Comparison of ENCODE assay signal across 20 mouse cellular contexts in genomic region chr9:107027586-107027985, GRCm38 (mm10).
A peak's percentile ranks its signal among the peaks of the same experiment; 100 is the strongest.
DNase-seq lines count a peak whose midpoint lies in the region; ATAC-seq and TF ChIP-seq lines count a peak whose summit lies in the region.
"Had no signal": no experiment of that assay in that cellular context is flagged by ENCODE, and none has a peak within 500 bp of the region (broad histone marks: within the 10 kb centered on the region; RNA-seq: fewer than 3 reads in every experiment).

No protein-coding gene starts in this region.

- no peak overlapping the region for H3K4me3 ChIP-seq in embryonic facial prominence, embryonic 14.5 days (ENCODE audit: low read depth, low read length)
- H3K4me3 ChIP-seq in embryonic facial prominence, embryonic 10.5 days = no peak overlapping the region
- H3K4me3 ChIP-seq in cerebellum, adult 2 months (replicated peaks; ENCODE audit: insufficient read depth, low read depth, low read length) = no peak overlapping the region
- H3K4me3 ChIP-seq: embryonic facial prominence, embryonic 12.5 days; gastrocnemius, adult 2 months; heart, embryonic 15.5 days; limb, embryonic 10.5 days; midbrain, embryonic 10.5 days had no signal

- H3K36me3 ChIP-seq in embryonic facial prominence, embryonic 14.5 days (ENCODE audit: control insufficient read depth, insufficient read depth, low read length) = no peaks in the 10 kb centered on the region
- no peaks in the 10 kb centered on the region for H3K36me3 ChIP-seq in embryonic facial prominence, embryonic 10.5 days (replicated peaks)
- H3K36me3 ChIP-seq: embryonic facial prominence, embryonic 12.5 days; heart, embryonic 15.5 days; limb, embryonic 10.5 days; midbrain, embryonic 10.5 days had no signal

- H3K4me1 ChIP-seq in embryonic facial prominence, embryonic 14.5 days (ENCODE audit: control insufficient read depth, insufficient read depth, low read length) = no peaks in the 10 kb centered on the region
- H3K4me1 ChIP-seq in embryonic facial prominence, embryonic 10.5 days = no peaks in the 10 kb centered on the region
- H3K4me1 ChIP-seq in cerebellum, adult 2 months (ENCODE audit: control insufficient read depth, insufficient read depth, low read length) = peaks cover 6% of the 10 kb centered on the region
- H3K4me1 ChIP-seq: embryonic facial prominence, embryonic 12.5 days; heart, embryonic 15.5 days; limb, embryonic 10.5 days; midbrain, embryonic 10.5 days had no signal

- no peak overlapping the region for H3K27ac ChIP-seq in embryonic facial prominence, embryonic 14.5 days (replicated peaks; ENCODE audit: low read depth, low read length)
- H3K27ac ChIP-seq in embryonic facial prominence, embryonic 10.5 days (replicated peaks) = no peak overlapping the region
- no peak overlapping the region for H3K27ac ChIP-seq in cerebellum, adult 2 months (ENCODE audit: insufficient read depth, low read length)
- H3K27ac ChIP-seq: embryonic facial prominence, embryonic 12.5 days; gastrocnemius, adult 2 months; heart, embryonic 15.5 days; limb, embryonic 10.5 days; midbrain, embryonic 10.5 days had no signal

- H3K4me2 ChIP-seq in embryonic facial prominence, embryonic 14.5 days (ENCODE audit: low read depth, low read length) = no peak overlapping the region
- H3K4me2 ChIP-seq: embryonic facial prominence, embryonic 12.5 days; heart, embryonic 15.5 days; liver, embryonic 11.5 days had no signal

- WGBS in embryonic facial prominence, embryonic 14.5 days = 64% methylated on average over 2 of the region's 2 CpGs
- WGBS in embryonic facial prominence, embryonic 10.5 days = 73% methylated on average over 2 of the region's 2 CpGs
- WGBS in cerebellum, adult 2 months = 60% methylated on average over 2 of the region's 2 CpGs

- no peak overlapping the region for H3K9ac ChIP-seq in embryonic facial prominence, embryonic 14.5 days (ENCODE audit: low read depth, low read length)
- H3K9ac ChIP-seq: embryonic facial prominence, embryonic 12.5 days; heart, embryonic 15.5 days had no signal

- no peak for TF ChIP-seq CTCF in cerebellum, adult 2 months (IDR thresholded peaks at IDR 0.05; ENCODE audit: borderline replicate concordance, insufficient read depth, low read depth, low read length)

- H3K27me3 ChIP-seq in embryonic facial prominence, embryonic 14.5 days (replicated peaks; ENCODE audit: control insufficient read depth, insufficient read depth, low read length) = no peaks in the 10 kb centered on the region
- no peaks in the 10 kb centered on the region for H3K27me3 ChIP-seq in embryonic facial prominence, embryonic 10.5 days (replicated peaks; ENCODE audit: low read depth, poor library complexity, severe bottlenecking)
- no peaks in the 10 kb centered on the region; the same call in 1 of the 2 replicates for H3K27me3 ChIP-seq in cerebellum, adult 2 months (ENCODE audit: control insufficient read depth, insufficient read depth, low read length)
- H3K27me3 ChIP-seq: embryonic facial prominence, embryonic 12.5 days; heart, embryonic 15.5 days had no signal

- H3K9me3 ChIP-seq in embryonic facial prominence, embryonic 14.5 days (ENCODE audit: control insufficient read depth, low read length) = no peaks in the 10 kb centered on the region
- no peaks in the 10 kb centered on the region for H3K9me3 ChIP-seq in embryonic facial prominence, embryonic 10.5 days
- H3K9me3 ChIP-seq: embryonic facial prominence, embryonic 12.5 days; heart, embryonic 15.5 days; limb, embryonic 10.5 days; midbrain, embryonic 10.5 days had no signal

- DNase-seq in embryonic facial prominence, embryonic 14.5 days (ENCODE audit: low spot score) = peak; percentile 35
- DNase-seq in embryonic facial prominence, embryonic 10.5 days (ENCODE audit: low spot score) = no peak
- DNase-seq in ovary, postnatal 36 days (ENCODE audit: low spot score) = peak; percentile 12
- DNase-seq in ovary, adult 18-20 months (ENCODE audit: low spot score) = no peak
- peak; percentile 40 to 62 for DNase-seq in cerebellum, adult 2 months
- peak; percentile 41 for DNase-seq in retina, postnatal 7 days (ENCODE audit: low read depth, low spot score)
- DNase-seq in Muller cell, postnatal 12 days (ENCODE audit: inconsistent ontology term) = no peak
- DNase-seq: gastrocnemius, adult 2 months; heart, adult 18-20 months; kidney, adult 9 months; lung, adult 2 months; lung, postnatal 36 days; right cerebral cortex, postnatal 25 days; thymus, postnatal 36 days had no signal

- no peak; the same call in 1 of the 2 replicates for ATAC-seq in embryonic facial prominence, embryonic 14.5 days (ENCODE audit: low read depth)
- ATAC-seq: inflammation-experienced regulatory T-cells, adult 6 months had no signal

- no peak for TF ChIP-seq POLR2A in cerebellum, adult 2 months (IDR thresholded peaks at IDR 0.05; ENCODE audit: borderline replicate concordance, insufficient read depth, low read length)

Comparison
In these comparisons a context has a peak if more than half of its experiments do, and no peak if none do; other contexts are left out.
1. DNase-seq: peak in embryonic facial prominence, embryonic 14.5 days (single experiment), ovary, postnatal 36 days (single experiment), cerebellum, adult 2 months (2 of 2) and retina, postnatal 7 days (single experiment); none in embryonic facial prominence, embryonic 10.5 days (single experiment), ovary, adult 18-20 months (single experiment) and Muller cell, postnatal 12 days (single experiment).